Mouse (Mus musculus) E14TG2a.4 (cell line): ENCODE results near the gene Crebrf.

ENCODE experiments used
- H3K27me3 ChIP-seq: 2 replicates; pipeline ENCODE4 v1.6.1; 2014; ENCODE audit warnings: low read length, control low read depth; ENCODE audit not compliant: insufficient read depth
- H3K36me3 ChIP-seq: 2 replicates; pipeline ENCODE4 v1.6.1; 2014; ENCODE audit warnings: low read length, control low read depth; ENCODE audit not compliant: insufficient read depth
- H3K4me1 ChIP-seq: replicated peaks from 2 replicates; pipeline ENCODE4 v1.6.1; 2014; ENCODE audit warnings: low read depth, low read length, control low read depth
- H3K4me3 ChIP-seq: replicated peaks from 2 replicates; pipeline ENCODE4 v1.5.1; 2014; ENCODE audit warnings: mild to moderate bottlenecking, low read length
- H3K9me3 ChIP-seq: 2 replicates; pipeline ENCODE4 v1.6.1; 2014; ENCODE audit warnings: low read length, control low read depth
- CTCF ChIP-seq: conservative IDR thresholded peaks from 2 replicates; pipeline ENCODE4 v1.5.1; 2014; ENCODE audit warnings: low read length
- NANOG ChIP-seq: IDR thresholded peaks from 2 replicates; pipeline ENCODE4 v1.6.1; 2014; ENCODE audit warnings: borderline replicate concordance, low read length, mixed read lengths
- POU5F1 ChIP-seq: IDR thresholded peaks from 2 replicates; pipeline ENCODE4 v1.6.1; 2014; ENCODE audit warnings: low read length, borderline replicate concordance

Gene Crebrf

DNA sequence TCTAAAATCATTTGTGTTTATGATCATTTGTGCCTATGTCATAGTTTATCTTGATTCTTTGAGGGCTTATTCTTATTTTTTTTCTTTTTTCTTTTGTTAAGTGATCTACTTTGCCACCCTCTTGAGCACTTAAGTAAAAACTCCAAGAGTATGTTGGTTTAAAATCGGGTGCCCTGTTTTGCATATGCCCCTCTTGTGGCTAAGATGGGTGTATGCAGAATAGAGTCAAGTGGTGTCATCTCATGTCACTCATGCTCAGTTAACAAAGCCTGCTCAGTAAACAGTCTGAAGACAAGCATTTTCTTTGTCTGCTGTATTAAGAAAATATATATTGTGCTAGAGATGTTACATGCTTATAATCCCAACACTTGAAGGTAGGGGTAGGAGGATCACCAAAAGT lies 27.8 kb downstream of the Crebrf start:
- peaks cover 24% of the 10 kb centered on the region for H3K36me3 ChIP-seq
- H3K9me3 ChIP-seq = no peaks in the 10 kb centered on the region
- no peak for TF ChIP-seq POU5F1
- no peak for TF ChIP-seq NANOG
- no peak for TF ChIP-seq CTCF
- H3K4me3 ChIP-seq = no peak overlapping the region
- no peaks in the 10 kb centered on the region; the same call in 1 of the 2 replicates for H3K4me1 ChIP-seq
- no peaks in the 10 kb centered on the region for H3K27me3 ChIP-seq

DNA sequence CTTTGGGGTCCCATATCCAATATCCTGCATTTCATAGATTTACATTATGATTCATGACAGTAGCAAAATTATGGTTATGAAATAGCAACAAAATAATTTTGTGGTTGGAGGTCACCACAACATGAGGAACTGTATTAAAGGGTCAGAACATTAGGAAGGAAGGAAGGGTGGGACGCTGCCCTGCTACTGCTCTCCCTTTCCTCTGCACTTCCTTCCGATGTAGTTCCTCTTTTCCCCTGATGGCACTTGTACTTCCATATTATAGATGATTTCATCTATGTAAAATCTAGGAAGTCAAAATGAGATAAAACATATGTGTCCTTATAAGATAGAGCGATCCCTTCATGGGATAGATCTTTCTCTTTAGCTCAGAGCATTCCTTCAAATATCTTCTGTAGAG lies 34.5 kb downstream of the Crebrf start:
- no peaks in the 10 kb centered on the region for H3K4me1 ChIP-seq
- TF ChIP-seq CTCF (no peak), POU5F1 (no peak), NANOG (no peak)
- H3K4me3 ChIP-seq = no peak overlapping the region
- H3K27me3 ChIP-seq = no peaks in the 10 kb centered on the region
- no peaks in the 10 kb centered on the region for H3K9me3 ChIP-seq
- peaks cover 12% of the 10 kb centered on the region; the same call in 1 of the 2 replicates for H3K36me3 ChIP-seq

DNA sequence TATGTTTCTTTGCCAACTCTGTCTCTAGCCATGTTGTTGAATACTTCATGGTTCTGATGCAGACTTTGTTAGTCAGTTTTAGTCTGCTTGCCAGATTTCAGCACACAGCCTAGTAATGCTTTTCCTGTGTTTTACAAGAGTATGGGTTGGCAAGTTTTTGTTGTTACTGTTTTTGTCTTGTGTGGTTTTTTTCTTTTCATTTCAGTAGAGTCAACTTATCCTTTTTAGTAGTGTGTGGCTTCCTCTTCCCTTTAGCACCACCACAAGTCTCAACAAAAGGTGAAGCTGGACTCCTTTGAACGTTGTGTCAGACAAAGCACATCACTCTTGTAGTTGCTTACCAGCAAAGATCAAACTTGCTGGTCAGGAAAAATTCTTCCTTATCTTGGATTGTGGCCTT lies 36.8 kb downstream of the Crebrf start:
- no peaks in the 10 kb centered on the region for H3K4me1 ChIP-seq
- no peak overlapping the region for H3K4me3 ChIP-seq
- no peaks in the 10 kb centered on the region for H3K9me3 ChIP-seq
- TF ChIP-seq POU5F1 (no peak), CTCF (no peak), NANOG (no peak)
- peaks cover 11% of the 10 kb centered on the region; the same call in 1 of the 2 replicates for H3K36me3 ChIP-seq
- H3K27me3 ChIP-seq = no peaks in the 10 kb centered on the region

DNA sequence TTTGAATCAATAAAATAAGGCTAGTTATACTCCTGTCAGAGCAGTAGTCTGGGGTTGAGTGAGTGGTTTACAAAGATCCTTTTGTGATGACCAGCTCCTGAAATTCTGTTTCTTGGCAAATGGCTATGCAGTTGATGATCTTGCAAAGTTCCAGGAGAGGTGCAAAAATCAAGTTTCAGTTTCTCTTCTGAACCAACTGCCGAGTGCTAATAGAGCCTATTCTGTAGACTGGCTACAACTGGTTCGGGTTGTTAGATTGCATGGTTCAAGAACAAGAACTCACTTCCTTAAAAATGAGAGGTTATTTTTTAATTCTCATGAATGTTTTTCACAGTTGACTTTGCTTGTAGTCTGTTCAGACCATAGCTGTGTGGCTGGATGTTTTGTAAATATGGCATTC lies 38.0 kb downstream of the Crebrf start:
- no peak for TF ChIP-seq NANOG
- TF ChIP-seq POU5F1 = no peak
- TF ChIP-seq CTCF = no peak
- Histone ChIP-seq H3K27me3 (no peaks in the 10 kb centered on the region), H3K4me1 (no peaks in the 10 kb centered on the region), H3K4me3 (no peak overlapping the region), H3K36me3 (peaks cover 20% of the 10 kb centered on the region), H3K9me3 (no peaks in the 10 kb centered on the region)

DNA sequence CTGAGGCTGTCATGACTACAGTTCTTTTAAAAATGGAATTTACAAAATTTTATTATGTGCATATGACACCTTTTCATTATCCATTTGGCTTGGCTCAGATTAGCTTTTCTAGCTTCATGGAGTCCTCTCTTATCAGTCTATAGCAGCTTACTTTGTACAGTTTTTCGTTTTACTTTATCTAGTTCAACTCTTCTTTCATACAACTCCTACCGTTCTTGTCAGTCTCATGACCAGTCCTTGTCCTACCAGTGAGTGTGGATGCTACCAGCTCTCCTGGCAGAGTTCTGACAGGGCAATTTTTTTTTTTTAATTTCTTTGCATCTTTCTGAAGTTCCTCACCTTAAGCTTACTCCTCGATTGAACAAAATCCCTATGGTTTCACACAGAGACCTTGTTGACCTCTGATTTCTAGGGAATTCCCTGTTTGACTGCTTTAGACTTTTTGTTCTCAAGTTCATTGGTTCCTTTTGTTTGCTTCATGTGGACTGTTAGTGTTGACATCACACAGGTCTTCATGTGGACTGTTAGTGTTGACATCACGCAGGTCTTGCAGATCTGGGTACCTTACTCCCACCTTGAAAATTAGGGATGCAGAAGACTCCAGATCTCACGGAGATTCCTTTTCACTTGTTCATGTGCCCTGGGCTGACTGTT lies 51.8 kb downstream of the Crebrf start:
- Histone ChIP-seq H3K36me3 (peaks cover 51% of the 10 kb centered on the region), H3K27me3 (no peaks in the 10 kb centered on the region), H3K4me1 (no peaks in the 10 kb centered on the region), H3K4me3 (no peak overlapping the region), H3K9me3 (no peaks in the 10 kb centered on the region)
- no peak for TF ChIP-seq POU5F1
- TF ChIP-seq NANOG = no peak
- no peak for TF ChIP-seq CTCF

DNA sequence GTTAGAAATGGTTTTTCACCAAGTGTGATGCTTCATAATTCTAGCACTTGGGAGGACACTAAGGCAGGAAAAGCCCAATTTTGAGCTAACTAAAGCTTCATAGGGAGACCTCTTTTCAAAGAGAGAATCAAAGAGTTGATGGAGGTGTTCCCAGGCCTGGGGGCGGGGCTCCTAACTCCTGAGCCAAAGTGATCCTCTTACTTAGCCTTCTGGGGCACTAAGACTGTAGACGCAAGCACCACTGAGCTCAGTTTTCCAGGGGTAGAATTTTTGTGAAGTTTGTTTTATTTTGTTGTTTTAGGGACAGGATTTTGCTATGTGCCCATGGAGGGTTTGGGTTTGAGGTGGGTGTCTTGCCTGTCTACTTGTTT lies 52.3 kb downstream of the Crebrf start:
- H3K36me3 ChIP-seq = peaks cover 48% of the 10 kb centered on the region
- TF ChIP-seq CTCF (no peak), POU5F1 (no peak), NANOG (no peak)
- no peaks in the 10 kb centered on the region for H3K27me3 ChIP-seq
- H3K4me3 ChIP-seq = no peak overlapping the region
- 0 out of 2 replicates have a peak, but pooled peaks cover under 1% of the 10 kb centered on the region for H3K9me3 ChIP-seq
- no peaks in the 10 kb centered on the region for H3K4me1 ChIP-seq

DNA sequence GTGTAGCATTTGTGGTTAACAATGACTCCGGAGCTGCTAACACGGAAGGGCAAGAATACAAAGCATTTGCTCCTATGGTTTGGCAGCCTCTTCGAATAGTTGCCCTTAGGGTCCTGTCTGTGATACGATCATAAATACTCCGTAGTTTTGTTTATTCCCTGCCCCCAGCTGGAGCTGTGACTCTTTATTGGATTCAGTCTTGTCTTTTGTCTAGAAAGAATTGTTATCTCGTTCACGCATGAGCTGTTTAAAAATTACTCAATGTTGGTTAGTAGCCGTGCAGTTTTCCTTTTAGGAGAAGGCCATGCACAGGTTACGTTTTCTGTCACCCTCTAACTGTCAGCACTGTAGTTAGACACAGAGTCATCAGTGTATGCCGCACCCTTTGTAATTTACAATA lies 60.8 kb downstream of the Crebrf start:
- Histone ChIP-seq H3K4me1 (peaks cover 19% of the 10 kb centered on the region), H3K9me3 (peaks cover 4% of the 10 kb centered on the region; the same call in 1 of the 2 replicates), H3K27me3 (no peaks in the 10 kb centered on the region), H3K4me3 (no peak overlapping the region), H3K36me3 (peaks cover 38% of the 10 kb centered on the region)
- TF ChIP-seq NANOG (no peak), CTCF (no peak), POU5F1 (no peak)

DNA sequence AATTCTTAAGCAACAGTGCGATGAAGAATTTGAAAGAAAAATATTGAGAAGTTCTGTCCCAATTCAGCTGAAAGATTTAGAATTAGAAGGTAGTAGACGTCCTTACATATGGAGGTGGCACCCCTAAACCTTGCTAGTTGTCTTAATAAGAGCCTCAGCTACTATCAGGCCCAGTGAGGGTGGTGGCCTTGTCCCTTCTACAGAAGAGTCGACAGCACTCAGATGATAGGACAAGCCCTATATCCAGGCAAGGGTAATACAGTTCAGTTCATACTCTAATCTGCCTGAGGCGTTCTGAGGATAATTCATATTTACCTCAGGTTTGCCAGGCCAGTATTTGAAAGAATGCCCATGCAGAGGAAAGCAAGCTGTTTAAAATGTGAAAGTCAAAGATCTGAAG lies 62.6 kb downstream of the Crebrf start:
- Histone ChIP-seq H3K27me3 (no peaks in the 10 kb centered on the region), H3K4me3 (no peak overlapping the region), H3K36me3 (peaks cover 34% of the 10 kb centered on the region), H3K4me1 (peaks cover 27% of the 10 kb centered on the region), H3K9me3 (peaks cover 2% of the 10 kb centered on the region; the same call in 1 of the 2 replicates)
- TF ChIP-seq NANOG = no peak
- TF ChIP-seq CTCF = no peak
- TF ChIP-seq POU5F1 = no peak

DNA sequence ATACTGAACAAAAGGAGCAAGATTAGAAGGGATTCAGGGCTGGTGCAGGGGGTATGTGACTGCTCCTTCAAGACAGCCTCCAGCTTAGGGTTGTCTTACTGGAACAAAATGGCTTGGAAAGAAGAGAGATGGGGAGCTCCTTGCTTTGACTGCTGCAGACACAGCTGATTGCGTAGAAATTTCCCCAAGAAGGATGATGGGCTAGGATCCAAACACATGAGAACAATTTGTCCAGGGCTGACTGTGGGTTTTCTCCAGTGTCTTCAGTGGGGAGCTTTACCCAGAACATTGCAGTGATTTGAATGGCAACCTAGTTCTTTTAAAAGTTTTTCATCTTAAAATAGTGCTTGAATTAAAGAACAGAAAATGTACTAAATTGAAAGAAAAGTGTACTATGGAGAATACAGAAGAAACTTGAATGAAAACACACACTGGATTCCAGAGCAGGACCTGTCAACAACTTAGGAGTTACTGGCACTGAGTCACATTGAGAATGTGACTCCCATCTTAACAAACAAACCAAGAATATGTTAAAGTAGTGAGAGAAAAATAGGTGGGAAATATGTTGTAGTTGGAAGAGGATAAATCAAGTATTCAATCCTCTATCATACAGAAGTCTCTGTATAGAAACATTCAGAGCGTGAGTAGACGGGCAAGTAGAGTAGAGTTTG lies 63.1 kb downstream of the Crebrf start:
- no peak overlapping the region for H3K4me3 ChIP-seq
- H3K27me3 ChIP-seq = no peaks in the 10 kb centered on the region
- H3K9me3 ChIP-seq = no peaks in the 10 kb centered on the region
- H3K36me3 ChIP-seq = peaks cover 34% of the 10 kb centered on the region
- TF ChIP-seq NANOG = no peak
- TF ChIP-seq POU5F1 = no peak
- TF ChIP-seq CTCF = no peak
- peaks cover 32% of the 10 kb centered on the region for H3K4me1 ChIP-seq

DNA sequence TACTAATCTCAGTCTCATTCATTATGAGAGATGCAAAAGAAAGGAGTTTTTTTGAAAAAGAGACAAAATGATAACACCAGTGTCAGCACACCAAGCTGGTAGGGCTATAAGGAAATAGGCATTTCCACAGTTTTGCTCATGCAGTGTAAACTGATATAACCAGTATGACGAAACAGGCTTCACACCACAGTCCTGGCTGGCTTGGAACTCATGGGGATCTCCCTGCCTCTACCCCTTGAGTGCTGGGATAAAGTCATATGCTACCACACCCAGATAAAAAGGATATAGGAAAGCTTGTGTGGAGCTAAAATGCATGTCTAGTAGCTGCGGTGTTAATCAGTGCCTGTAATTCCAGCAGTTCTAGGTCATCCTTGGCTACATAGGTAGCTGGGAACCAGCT lies 64.0 kb downstream of the Crebrf start:
- H3K27me3 ChIP-seq = no peaks in the 10 kb centered on the region
- peaks cover 35% of the 10 kb centered on the region for H3K4me1 ChIP-seq
- H3K36me3 ChIP-seq = peaks cover 35% of the 10 kb centered on the region
- TF ChIP-seq CTCF = no peak
- no peak for TF ChIP-seq POU5F1
- no peak for TF ChIP-seq NANOG
- no peak overlapping the region for H3K4me3 ChIP-seq
- no peaks in the 10 kb centered on the region for H3K9me3 ChIP-seq
